Mouse (Mus musculus) megakaryocyte-erythroid progenitor cell, adult 5-6 weeks (primary cell): ENCODE results near the gene Rbm17. TPM values are rescaled to one million over a fixed set of nuclear protein-coding genes. Genes with fewer than 3 reads are reported as not detected.
A peak's percentile ranks its signal among the peaks of the same experiment; 100 is the strongest.

ENCODE experiments used
- ATAC-seq: replicated peaks from 2 replicates; pipeline ENCODE4 v1.8.0; 2016; ENCODE audit warnings: mild to moderate bottlenecking, inconsistent platforms; ENCODE audit not compliant: severe bottlenecking, poor library complexity, low FRiP score, low TSS enrichment
- total RNA-seq, 2 experiments: library from RNA; stranded (forward) in 1 of 2; stranded (reverse) in 1 of 2; fragments of 200-1000, 215-1000 nt in 1 of 2; fragments of >200 nt in 1 of 2; fragmentation: Nextera tagmentation in 1 of 2; gene quantifications; 2 replicates each; pipeline ENCODE4 v1.2.3; 2014 to 2017

The Rbm17 gene
- total RNA-seq, 2 experiments from 2014 or later: 167 to 214 TPM

DNA sequence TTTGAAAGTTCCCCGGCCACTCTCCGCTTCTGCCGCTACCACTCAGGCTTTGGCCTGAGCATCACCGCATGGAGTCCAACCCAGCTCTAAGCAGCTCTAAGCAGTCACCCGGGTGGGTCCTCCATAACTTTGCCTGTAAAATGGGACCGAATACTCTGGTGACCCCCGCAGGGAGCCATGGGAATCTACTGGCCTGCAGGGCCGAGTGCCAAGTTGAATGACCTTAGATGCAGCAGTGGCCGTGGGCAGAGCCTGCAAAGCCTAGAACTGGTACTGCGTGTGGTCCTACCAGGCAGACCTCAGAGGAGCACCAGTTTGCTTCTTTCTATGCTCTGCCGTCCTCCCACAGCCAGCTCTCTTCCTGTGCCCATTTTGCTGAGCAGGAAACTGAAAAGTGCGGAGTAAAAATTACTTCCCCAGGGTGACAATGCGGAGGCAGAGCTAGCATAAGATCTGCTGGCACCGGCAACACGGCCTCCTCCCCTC lies 50.9 kb downstream of the Rbm17 start:
- ATAC-seq: peak; percentile 20

- ATAC-seq: no peak
These were observed 51.6 kb downstream of the Rbm17 start for GRCm38 (mm10) chr2:11552297-11552821.

DNA sequence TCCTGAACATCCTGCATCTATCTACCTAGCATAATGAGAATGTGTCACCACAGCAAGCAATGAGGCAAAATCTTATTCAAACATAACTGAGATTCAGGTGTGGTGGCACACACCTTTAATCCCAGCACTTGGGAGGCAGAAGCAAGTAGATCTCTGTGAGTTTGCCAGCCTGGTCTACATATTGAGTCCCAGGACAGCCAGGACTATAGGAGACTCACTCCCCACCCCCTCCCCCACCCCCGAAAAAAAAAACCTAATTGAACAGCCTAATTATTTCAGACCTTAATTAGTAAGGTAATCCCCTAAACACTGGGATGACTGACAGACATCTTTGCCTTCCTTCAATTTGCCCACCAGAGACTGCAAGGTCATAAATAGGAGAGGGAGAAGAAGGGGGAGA lies 52.2 kb downstream of the Rbm17 start:
- no peak for ATAC-seq

- ATAC-seq: no peak
These were observed 55.4 kb downstream of the Rbm17 start for GRCm38 (mm10) chr2:11548508-11548907.

GRCm38 (mm10) chr2:11547609-11548008 lies 56.3 kb downstream of the Rbm17 start:
- ATAC-seq: peak; percentile 76

DNA sequence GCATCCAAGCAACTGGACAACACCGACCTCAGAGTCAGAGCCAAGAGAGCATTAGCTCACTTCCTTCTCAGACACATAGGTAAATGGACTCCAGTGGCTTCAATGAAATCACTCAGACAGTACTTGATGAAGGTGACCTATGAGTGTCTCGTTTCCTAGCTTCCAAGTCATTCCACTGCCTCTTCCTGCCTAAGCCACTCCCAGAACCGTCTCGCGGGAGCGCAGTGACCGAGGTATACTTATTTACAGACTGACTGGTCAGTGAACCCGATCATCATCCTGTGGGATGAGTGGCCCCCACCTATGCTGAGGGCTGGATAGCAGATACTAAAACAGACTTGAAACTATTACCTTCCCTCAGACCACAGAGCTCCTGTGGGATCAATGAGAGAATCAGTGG lies 57.9 kb downstream of the Rbm17 start:
- no peak for ATAC-seq

- 0 out of 2 replicates have a peak, but pooled peaks have one; percentile 14 for ATAC-seq
These were observed 58.6 kb downstream of the Rbm17 start for GRCm38 (mm10) chr2:11545380-11545779.

DNA sequence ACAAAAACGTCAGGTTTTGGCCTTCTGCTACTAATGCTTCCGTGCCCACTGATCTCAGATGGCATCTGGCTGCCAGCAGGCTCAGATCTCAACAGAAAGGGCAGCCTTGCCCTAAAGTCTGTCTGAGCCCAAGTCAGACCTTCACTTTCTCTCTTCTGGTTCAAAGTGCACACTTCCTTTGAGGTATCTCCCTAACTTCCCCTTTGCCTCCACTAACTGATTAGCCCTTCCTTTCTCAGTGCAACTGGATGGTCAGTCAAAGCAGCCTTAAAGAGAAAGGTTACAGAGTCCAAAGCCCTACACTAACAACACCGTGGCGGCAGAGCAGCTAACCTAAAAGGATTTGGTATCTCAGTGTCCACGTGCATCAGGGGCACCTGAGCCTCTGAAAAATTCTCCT lies 59.6 kb downstream of the Rbm17 start:
- ATAC-seq: no peak

- ATAC-seq: no peak
These were observed 60.8 kb downstream of the Rbm17 start for GRCm38 (mm10) chr2:11543158-11543557.

GRCm38 (mm10) chr2:11542640-11543039 lies 61.3 kb downstream of the Rbm17 start:
- ATAC-seq: peak; percentile 58; the same call in 1 of the 2 replicates

- no peak for ATAC-seq
These were observed 61.8 kb downstream of the Rbm17 start for GRCm38 (mm10) chr2:11542121-11542520.

- ATAC-seq: peak; percentile 79
These were observed 62.4 kb downstream of the Rbm17 start for GRCm38 (mm10) chr2:11541528-11541927.

DNA sequence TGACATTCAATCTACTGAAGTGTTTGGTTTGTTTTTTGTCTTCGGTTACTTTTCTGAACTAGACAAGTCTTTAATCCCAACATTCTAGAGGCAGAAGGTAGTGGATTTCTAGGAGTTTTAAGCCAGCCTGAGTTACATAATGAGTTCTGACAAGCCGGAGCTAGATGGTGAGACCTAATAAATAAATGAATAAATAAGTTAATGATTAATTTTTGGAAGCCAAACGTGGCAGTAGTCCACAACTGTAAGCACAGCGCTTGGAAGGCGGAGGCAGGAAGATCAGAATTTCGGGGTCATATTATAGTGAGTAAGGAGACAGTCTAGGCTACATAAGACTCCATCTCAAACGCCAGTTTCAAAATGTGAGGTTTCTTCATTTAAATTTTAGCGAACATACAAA lies 68.0 kb downstream of the Rbm17 start:
- no peak for ATAC-seq

Other genes with a start within 250 kb of the Rbm17 start
- 5.4 and 7.9 TPM in 2 replicates for gene Pfkfb3, start 50.1 kb downstream of the Rbm17 start, total RNA-seq (2014; fragmentation: Nextera tagmentation)
- 6.2 and 12.1 TPM in 2 replicates for gene Pfkfb3, start 50.1 kb downstream of the Rbm17 start, total RNA-seq (2017)
- not detected in 2 replicates for gene Gm17490, start 22.1 kb upstream of the Rbm17 start, total RNA-seq (2014; fragmentation: Nextera tagmentation)
- not detected in 2 replicates for gene Gm17490, start 22.1 kb upstream of the Rbm17 start, total RNA-seq (2017)
- 0.17 TPM in 1 of 2 replicates, not detected in the other for gene Il2ra, start 38.7 kb upstream of the Rbm17 start, total RNA-seq (2014; fragmentation: Nextera tagmentation)
- gene Il2ra, start 38.7 kb upstream of the Rbm17 start, total RNA-seq (2017): not detected in 2 replicates
- gene Il15ra, start 101.1 kb upstream of the Rbm17 start, total RNA-seq (2014; fragmentation: Nextera tagmentation): 10.7 and 12.3 TPM in 2 replicates
- 9.4 and 12.0 TPM in 2 replicates for gene Il15ra, start 101.1 kb upstream of the Rbm17 start, total RNA-seq (2017)
- 37.2 and 38.6 TPM in 2 replicates for gene Fbh1, start 173.4 kb upstream of the Rbm17 start, total RNA-seq (2014; fragmentation: Nextera tagmentation)
- gene Fbh1, start 173.4 kb upstream of the Rbm17 start, total RNA-seq (2017): 37.9 and 94.2 TPM in 2 replicates
- gene Ankrd16, start 173.7 kb upstream of the Rbm17 start, total RNA-seq (2014; fragmentation: Nextera tagmentation): 44.9 and 64.8 TPM in 2 replicates
- gene Ankrd16, start 173.7 kb upstream of the Rbm17 start, total RNA-seq (2017): 9.3 and 19.4 TPM in 2 replicates